Mouse (Mus musculus): ENCODE data around the gene Cavin4. TPM values are rescaled to one million over a fixed set of nuclear protein-coding genes. Genes with fewer than 3 reads are reported as not detected.

The Cavin4 gene
- total and polyA plus RNA-seq, 3 experiments, result 0.11 TPM; not detected in 2

GRCm38 (mm10) chr4:48716817-48717216 is 53.5 kb downstream of the Cavin4 start:
- no peaks in the 10 kb centered on the region for H3K4me1 ChIP-seq (ENCODE audit: insufficient read depth, low read depth, low read length)
- no peak for TF ChIP-seq TAL1 (conservative IDR thresholded peaks at IDR 0.05; ENCODE audit: low read depth, low read length)
- no peak for TF ChIP-seq GATA2 (IDR thresholded peaks at IDR 0.05; ENCODE audit: borderline replicate concordance, low read depth, low read length)
- TF ChIP-seq CTCF (IDR thresholded peaks at IDR 0.05; ENCODE audit: low read depth, low read length), result no peak
- TF ChIP-seq GATA1 (IDR thresholded peaks at IDR 0.05; ENCODE audit: borderline replicate concordance, low read length), result no peak
- no peak for TF ChIP-seq POLR2AphosphoS5 (IDR thresholded peaks at IDR 0.05; ENCODE audit: insufficient replicate concordance, low read depth, low read length)
- H3K9me3 ChIP-seq (replicated peaks), result peaks cover 20% of the 10 kb centered on the region
- no peak for DNase-seq (ENCODE audit: low spot score)
- no peak overlapping the region for H3K4me3 ChIP-seq (ENCODE audit: low read depth, low read length)
- ATAC-seq (ENCODE audit: extremely low read depth, insufficient number of reproducible peaks, low FRiP score, poor library complexity, severe bottlenecking), result no peak
- no peaks in the 10 kb centered on the region for H3K36me3 ChIP-seq (replicated peaks)
- no peaks in the 10 kb centered on the region for H3K27me3 ChIP-seq (ENCODE audit: insufficient read depth, low read length)

Other genes starting within 250 kb of the Cavin4 start
- gene Tex10, start 190.1 kb upstream of the Cavin4 start, total RNA-seq (2014; fragmentation: Nextera tagmentation), result 119 and 139 TPM in 2 replicates
- 91.4 and 97.7 TPM in 2 replicates for gene Tex10, start 190.1 kb upstream of the Cavin4 start, total RNA-seq (2017)
- 18.9 and 23.9 TPM in 2 replicates for gene Tex10, start 190.1 kb upstream of the Cavin4 start, polyA plus RNA-seq (2012)
- not detected in 2 replicates for gene Msantd3, start 123.6 kb upstream of the Cavin4 start, total RNA-seq (2014; fragmentation: Nextera tagmentation)
- 0.16 TPM in 1 of 2 replicates, not detected in the other for gene Msantd3, start 123.6 kb upstream of the Cavin4 start, total RNA-seq (2017)
- gene Msantd3, start 123.6 kb upstream of the Cavin4 start, polyA plus RNA-seq (2012), result not detected in 2 replicates
- gene Tmeff1, start 78.3 kb upstream of the Cavin4 start, total RNA-seq (2014; fragmentation: Nextera tagmentation), result not detected in 2 replicates
- not detected in 2 replicates for gene Tmeff1, start 78.3 kb upstream of the Cavin4 start, total RNA-seq (2017)
- not detected in 2 replicates for gene Tmeff1, start 78.3 kb upstream of the Cavin4 start, polyA plus RNA-seq (2012)

All from G1E (cell line).